Mouse (Mus musculus): Measurements from ENCODE around the gene Lypd6.

The Lypd6 gene

DNA sequence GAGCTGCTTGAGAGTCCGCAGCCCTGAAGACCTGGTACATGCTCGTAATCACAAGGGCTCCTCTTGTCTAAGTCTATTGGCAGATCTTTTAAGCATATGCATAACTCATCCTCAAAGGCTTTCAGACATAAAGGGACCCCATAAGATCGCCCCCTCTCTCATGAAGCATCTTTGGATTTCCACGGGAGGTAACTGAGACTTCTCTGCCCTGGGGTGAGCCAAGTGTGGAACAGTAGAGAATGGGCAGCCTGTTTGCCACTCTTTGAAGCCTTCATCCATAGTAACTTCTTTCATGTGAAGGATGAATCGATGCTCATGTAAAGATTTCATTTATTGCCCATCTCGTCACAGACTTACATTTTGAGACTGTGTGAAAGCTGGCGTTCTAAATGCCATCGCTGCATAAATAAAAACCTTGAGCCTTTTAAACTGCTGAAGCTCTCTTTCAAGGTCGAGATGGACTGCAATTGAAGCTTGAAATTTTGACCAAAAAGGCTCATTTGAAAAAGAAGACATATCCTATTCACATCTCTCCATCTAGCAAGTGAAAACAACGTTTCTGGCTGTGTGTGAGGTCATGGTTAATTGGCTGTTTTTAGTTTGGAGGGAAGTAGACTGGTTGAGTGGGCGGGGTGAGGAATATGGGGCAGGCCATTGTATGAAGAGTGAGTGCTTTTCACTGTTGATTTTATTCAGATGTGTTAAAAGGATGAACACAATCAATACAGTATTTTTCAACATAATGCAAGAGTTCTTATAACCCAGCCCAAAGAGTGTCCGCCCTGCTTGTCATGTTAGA lies 107.7 kb downstream of the Lypd6 start:
- DNase-seq (ENCODE audit: low spot score in 2 of 2) = no peak

DNA sequence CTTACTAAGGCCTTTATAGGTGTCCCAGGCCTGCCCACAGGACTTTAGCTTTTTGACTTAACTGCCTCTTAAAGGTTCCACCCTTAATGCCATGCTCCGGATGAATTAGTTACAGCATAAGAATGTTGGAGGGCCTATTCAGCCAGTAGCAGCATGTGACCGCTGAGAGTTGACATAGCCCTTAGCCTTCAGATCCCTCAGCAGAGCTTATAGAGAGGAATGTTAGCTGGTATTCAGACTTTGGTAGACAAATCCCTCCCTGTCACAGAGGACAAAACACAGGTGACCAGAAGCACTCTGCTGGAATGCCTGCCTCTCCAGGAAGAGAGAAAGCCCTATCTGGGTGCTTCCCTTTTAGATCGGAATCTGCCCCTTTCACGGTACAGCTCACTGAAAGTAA lies 109.5 kb downstream of the Lypd6 start:
- DNase-seq (ENCODE audit: low spot score in 2 of 2) = no peak

DNA sequence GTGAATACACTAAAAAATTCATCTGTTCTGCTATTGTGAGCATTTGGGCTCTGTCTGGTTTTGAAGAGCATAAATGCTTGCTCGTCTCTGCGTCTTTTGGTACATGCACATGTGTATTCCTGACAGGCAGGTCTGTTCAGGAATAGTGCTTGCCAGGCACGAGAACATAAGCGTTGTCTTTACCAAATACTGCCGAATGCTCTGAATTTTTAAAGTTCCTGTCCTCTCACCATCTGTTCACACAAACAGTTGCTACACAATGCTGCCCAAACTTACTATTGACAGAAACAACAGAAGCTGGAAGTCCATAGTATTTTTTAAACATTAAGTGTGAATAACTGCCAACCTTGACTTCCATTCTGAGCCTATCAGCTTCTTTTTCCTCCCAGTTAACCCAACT lies 112.9 kb downstream of the Lypd6 start:
- DNase-seq (ENCODE audit: low spot score in 2 of 2) = no peak

DNA sequence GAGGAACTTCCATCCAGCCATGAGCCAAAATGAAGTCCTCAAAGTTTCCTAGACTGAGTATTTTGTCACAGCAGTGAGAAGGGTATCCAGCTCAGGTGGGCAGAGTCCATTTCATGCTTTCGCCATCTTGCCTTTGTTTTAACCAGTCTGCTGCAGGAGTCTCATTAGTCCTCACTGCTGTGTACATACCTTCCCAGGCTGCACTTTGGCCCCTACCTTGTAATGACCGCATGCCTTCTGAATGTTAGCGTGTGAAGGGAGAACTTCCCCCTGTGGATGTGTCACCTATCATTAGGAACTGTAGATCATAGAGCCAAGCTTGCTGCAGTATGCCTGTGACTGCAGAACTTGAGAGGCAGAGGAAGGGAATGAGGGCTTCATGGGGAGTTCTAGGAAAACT lies 114.2 kb downstream of the Lypd6 start:
- DNase-seq (ENCODE audit: low spot score in 2 of 2) = no peak

DNA sequence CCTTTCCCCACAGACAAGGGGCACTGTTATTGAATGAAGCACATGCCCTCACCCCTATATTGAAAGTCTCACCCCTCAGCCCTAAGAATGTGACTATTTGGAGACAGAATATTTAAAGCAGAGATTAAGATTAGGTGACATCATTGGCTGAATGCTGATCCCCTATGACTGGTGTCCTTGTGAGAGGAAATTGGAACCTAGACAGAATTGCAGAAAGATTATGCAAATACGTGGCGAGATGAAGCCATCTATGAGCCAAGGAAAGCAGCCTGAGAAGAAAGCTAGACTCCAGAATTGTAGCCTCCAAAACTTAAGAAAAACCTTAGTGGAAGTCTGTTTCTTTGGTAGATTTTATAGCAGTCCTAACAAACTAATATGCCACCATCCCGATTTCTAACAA lies 115.1 kb downstream of the Lypd6 start:
- no peak for DNase-seq (ENCODE audit: low spot score in 2 of 2)

DNA sequence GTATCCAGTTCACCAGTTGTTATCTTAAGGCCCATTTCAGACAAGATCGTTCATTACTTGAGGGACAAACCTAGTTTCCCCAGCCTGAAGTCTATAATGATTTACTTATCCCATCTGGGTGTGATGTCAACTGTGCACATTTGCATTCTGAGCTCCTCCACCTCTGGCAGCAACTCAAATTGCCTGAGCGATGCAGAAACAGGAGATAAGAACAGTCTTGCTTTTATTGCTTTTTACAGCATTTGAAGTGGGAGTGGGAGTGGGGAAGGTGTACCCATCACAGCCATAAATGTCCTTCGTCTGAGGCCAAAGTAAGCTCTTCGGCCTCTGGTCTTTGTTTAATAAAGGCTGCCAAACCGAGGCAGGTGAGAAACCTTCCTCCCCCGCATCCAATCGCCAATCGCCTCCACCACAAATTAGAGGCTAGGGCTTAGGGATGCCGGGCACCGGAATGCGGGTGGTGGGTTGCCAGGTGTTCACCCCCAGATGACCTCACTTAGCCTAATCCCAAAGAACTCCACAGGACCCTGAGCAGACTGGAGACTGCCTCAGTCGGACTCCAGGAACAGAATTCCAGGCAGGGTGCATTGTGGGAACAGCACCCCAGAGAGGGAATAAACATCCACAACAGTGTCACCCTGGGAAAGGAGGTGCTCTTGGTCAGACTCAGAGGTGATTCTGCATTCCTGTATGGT lies 120.6 kb downstream of the Lypd6 start:
- DNase-seq (ENCODE audit: low spot score in 2 of 2) = no peak

DNA sequence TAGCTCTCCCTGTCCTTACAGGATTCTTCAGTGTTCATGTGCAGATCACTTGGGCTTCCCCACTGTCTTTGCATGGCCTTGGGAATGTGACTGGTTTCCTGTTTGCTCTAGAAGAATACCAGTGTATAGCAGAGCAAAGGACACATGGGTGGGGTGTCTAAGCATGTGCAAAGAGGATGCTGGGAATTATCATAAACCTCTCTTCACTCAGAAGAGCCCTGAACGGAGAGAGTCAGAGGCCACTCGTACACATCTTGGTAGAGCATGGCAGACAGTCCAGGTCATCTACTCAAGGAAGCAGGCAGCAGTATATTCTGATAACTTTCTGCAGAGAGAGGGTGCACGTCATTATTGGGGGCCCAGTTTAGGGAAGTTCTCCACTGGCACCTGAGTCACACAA lies 122.6 kb downstream of the Lypd6 start:
- DNase-seq (ENCODE audit: low spot score in 2 of 2) = no peak

DNA sequence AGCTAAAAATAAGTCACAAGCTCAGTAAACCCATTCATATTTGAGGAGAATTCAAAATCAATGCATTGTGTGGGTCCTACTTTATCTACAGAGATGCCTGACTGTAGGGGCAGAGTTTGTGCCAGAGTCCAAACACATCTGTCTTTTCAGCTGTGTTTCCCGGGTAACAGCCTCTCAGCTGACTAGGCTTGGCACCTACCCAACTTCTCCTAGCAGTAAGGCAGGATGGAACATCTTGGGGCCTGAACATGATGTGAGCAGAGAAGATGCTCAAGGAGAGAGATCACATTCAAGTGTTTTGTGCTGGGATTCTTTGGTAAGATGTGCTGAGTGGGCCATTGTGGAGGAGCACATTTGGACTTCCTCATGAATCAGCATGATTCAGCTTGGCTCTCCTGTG lies 130.5 kb downstream of the Lypd6 start:
- no peak for DNase-seq (ENCODE audit: low spot score in 2 of 2)

DNA sequence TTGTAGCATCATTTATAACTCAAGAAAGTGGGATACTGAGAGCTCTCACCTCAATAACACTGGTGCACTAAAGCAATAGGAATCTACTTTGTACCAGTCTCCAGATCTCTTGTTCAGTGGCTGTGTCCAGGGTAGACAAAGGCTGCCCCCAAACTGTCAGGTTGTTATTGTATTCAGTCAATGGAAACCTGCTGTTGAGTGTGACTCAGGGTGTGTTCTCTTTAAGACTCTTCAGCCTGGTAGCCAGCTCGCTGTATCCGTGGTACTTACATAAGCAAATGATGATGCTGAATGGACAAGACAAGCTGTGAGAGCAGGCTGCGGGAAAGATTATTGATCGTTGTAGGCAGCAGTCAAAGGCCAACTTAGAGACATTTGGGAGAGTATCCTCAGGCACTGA lies 131.6 kb downstream of the Lypd6 start:
- DNase-seq (ENCODE audit: low spot score in 2 of 2) = no peak

DNA sequence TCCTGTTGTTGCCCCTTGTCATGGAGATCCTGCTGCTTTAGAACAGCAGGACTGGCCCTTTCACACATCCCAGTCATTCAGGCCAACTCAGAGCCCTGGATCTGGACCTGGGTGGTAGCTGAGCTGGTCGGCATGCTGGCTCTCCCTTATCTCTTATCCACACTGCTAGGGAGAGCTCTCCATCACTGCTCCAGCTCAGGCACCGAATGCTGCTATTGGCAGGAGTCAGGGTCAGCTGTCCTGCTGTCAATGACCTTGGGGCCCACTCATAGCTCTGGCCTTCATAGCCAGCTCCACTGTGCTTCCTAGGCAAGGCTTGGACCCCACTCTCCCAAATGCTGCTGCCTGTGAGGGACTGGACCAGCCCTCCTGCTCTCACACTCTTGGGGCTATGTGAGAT lies 134.3 kb downstream of the Lypd6 start:
- DNase-seq (ENCODE audit: low spot score in 2 of 2) = no peak

DNA sequence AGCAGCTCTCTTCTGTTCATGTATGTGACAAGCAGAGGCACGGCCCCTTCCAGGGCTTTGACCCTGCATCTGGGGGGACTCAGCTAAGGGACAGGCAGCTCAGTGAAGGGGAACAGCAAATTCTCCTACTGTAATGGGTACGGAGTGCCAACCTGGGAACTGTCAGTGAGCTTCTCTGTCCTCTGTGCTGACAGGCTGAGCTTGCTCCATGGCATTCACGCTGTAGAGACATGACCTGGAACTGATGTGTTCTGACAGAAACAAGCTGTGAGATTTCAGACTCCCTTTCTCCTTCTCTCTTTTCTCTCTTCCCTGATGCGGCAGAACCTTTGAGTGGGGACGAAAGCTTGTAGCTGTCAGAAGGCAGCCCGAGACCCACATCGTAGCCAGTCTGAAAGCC lies 154.3 kb downstream of the Lypd6 start:
- no peak for DNase-seq (ENCODE audit: low spot score in 2 of 2)

DNA sequence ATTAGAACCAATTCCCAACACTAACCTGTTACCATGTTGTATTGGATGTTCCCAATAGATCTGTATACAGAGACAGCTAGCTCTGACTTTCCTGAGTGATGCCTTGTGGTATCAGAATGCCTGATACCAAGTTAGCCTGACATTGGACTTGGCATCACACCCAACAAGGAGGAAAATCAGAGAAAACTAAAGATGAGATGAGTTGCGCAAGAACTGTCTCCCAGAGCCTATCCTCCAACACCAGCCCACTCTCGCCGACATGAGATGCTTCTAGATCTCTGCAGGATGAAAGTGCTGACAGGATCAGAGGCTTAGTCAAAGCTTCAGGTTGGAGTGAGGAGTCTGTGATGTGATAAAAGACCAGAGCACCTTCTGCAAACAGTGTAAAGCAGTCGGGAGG lies 158.8 kb downstream of the Lypd6 start:
- DNase-seq (ENCODE audit: low spot score in 2 of 2) = no peak

DNA sequence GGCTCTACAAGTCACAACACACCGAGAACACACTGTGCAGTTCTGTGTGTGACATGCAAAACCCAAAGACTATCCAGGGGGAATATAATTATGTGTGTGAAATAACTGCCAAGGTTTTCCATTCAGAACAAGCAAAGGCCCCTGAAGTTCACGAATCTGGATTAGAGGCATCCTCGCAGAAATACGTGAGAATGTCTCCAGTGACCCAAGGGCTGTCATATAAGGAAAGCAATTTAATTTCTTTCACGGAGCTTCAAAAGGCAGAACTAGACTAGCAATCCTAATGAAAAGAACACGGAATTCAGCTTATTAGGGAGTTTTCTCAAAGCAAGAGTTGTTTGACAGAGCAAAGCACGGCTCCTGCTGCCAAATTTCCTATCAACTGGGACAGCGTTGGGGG lies 167.3 kb downstream of the Lypd6 start:
- DNase-seq (ENCODE audit: low spot score in 2 of 2) = no peak
